Mouse (Mus musculus): ENCODE data around the gene Clint1.
"Not testable (repeated sequence)": the region's sequence is repeated elsewhere in the genome, so short reads cannot be mapped to it uniquely, and the experiment has no call there.

Gene Clint1

DNA sequence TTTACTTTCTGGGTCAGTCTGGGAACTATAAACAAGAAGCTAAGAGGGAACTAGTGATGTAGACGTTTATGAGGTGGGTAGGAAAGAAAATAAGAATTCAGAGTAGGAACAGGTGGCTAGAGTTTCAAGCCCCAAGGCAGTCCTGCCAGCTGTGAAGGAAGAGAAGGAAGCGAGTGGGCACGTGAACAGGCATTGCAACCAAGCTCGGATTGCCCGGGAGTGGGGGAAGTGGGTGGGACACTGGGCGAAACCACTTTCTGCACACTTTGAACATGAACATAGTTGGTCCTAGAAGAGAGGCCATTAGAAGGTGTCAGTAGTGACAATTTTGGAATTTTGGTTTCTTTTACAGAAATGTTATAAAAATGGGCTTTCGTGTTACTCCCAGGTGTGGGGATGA is 4.3 kb upstream of the Clint1 start:
- no peak for DNase-seq (ENCODE audit: low read depth, low spot score)

DNA sequence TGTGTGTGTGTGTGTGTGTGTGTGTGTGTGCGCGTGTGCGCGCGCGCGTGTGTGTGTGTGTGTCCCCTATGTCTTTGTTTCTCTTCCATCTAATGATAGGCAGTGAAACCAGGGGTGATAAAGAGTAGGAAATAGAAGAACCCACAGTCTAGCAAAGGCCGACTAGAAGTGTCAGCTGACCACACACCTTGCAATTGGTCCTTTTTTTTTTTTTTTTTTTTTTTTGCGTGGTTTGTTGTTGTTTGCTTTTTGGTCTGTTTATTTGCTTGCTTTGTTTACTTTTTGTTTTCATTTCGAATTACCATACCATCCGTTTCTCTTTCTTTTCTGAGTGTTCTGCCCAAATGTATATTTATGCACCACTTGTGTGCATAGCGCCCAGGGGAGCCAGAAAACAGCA is 3.6 kb upstream of the Clint1 start:
- DNase-seq (ENCODE audit: low read depth, low spot score) = no peak

DNA sequence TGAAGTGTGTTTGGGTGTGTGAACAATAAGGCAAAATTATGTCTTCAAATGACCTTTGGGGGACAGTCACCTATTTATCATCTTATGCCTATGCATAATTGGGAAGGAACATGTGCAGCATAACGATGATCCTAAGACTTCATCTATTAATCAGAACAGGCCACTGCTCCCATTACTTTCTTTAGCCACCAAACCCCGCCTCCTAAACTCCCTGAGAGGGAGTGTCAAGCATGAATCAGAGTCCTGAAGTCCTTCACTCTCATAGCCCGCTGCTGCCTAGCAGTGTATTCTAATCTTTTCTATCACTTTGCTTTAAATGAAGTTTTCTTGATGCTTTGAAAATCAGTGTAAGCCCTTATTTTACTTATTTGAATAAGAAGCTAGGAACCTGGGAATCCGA is 2.6 kb upstream of the Clint1 start:
- no peak for DNase-seq (ENCODE audit: low read depth, low spot score)

DNA sequence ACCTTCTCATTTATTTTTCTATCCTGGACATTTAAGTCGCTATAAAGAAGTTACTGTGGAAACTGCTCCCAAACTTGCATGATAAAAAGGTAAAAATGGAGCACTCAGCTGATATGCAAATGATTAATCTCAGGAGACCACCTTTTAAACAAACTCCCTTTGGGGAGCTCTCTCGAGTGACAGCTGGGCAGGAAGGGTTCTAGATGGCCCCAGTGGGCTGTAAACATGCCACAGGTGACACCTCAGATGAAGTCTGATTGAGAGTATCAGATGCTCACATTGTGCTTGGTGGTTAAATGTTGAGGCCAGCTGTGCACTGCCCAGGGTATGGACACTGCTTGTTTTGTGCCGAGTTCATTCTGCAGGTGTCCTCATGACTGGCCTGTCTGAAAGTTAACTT is 2.0 kb upstream of the Clint1 start:
- DNase-seq (ENCODE audit: low read depth, low spot score) = no peak

DNA sequence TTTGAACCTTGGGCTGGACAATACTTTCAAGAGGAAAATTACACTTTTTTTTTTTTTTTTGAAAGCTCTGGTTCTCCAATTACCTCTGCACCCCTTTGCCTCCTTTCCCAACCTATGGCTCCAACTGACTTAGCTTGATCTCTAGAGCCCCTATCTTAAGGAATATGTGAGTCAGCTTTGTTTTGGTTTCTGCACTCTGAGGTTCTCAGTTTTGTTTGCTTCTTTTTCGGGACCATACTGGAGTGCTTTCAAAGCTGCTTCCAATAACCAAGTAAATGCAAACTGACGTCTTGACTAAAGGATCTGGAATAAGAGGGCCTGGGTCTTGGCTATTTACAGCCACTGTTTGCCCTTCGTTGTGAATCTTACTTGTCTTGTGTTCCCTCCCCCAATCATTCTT is 1.5 kb upstream of the Clint1 start:
- no peak for DNase-seq (ENCODE audit: low read depth, low spot score)

DNA sequence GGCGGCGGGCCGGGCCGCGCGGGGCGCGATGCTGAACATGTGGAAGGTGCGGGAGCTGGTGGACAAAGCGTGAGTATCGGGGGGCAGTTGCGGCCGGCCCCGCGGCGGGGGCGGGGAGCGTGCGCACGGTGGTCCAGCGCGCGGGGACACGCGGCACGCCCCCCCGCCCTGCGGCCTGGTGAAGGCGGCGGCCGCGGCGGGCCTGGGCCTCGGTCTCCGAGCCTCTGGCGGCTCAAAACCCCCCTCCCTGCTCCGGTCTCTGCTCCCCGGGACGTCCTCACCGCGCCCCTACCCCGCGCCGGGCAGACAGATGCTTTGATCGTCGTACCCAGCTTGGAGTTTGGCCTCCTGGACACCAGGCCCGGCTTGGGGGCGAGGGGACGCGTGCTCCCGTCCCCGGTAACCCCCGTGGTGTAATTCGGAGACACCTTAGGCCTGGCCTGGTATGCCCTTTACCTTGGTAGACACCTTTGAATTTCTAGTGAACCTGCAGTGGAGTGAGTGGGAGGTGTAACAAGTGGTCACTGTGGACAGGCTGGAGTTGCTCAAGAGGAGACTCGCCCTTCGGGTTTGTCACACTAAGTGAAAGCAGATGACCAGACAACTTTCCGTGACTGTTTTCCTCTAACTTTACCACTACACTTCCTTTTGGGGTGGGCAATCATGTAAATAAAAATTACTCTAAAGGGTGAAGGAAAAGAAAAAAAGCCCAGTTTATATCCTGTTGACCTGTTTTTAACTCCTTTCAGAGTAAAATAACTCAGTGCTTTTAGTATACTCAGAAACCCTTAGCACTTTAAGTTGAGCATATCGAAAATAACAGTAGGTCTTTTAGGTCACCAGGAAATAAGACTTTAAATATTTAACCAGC is 508 bp downstream of the Clint1 start:
- no peak for DNase-seq (ENCODE audit: low read depth, low spot score)

DNA sequence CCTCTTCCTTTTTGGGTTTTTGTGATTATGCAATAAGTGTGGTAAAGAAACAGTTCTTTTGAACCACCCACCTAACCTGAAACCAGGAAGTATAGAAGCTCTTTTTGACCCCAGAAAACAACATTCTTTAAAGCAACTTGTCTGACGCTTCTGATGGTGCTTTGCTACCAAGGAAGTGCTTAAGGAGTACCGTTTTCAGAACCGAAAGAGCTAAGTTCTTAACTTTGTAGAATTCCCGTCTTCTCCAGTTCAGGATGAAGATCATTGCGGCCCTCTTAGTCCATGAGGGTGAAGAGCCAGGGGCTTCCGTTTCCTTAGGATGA is 1.1 kb downstream of the Clint1 start:
- no peak for DNase-seq (ENCODE audit: low read depth, low spot score)

DNA sequence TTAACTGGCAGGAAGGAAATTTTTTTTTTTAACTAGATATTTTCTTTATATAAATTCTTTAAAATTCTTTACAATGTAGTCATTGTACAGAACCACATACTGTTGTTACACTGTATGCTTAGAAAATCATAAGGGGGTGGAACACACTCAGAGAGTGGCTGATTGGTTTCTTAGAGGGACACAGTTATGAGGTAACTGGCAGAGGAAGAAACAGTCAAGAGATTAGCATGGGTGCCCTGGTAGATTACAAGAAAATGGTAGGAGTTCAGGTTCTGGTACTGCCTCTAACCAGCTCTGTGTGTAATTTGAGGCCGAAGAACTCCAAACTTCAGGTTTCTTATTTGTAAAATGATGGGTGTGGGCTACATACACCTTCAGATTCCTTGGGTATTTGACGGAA is 2.1 kb downstream of the Clint1 start:
- no peak for DNase-seq (ENCODE audit: low read depth, low spot score)

DNA sequence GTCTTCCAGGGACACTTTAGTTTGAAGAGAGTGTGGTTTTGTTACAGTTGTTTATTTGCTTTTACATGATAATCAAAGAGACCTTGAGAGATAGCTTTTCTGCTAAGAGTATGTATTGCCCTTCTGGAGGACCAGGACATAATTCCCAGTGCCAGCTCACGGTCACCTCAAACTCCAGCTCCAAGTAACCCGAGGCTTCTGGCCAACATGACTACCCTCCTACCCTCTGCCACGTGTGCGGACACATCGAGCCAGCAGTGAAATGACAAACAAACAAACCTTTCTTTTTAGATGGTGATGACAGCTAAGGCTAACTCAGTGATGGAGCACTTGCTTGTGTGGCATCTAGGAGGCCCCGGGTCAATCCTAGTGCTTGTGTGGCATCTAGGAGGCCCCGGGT is 2.5 kb downstream of the Clint1 start:
- no peak for DNase-seq (ENCODE audit: low read depth, low spot score)

DNA sequence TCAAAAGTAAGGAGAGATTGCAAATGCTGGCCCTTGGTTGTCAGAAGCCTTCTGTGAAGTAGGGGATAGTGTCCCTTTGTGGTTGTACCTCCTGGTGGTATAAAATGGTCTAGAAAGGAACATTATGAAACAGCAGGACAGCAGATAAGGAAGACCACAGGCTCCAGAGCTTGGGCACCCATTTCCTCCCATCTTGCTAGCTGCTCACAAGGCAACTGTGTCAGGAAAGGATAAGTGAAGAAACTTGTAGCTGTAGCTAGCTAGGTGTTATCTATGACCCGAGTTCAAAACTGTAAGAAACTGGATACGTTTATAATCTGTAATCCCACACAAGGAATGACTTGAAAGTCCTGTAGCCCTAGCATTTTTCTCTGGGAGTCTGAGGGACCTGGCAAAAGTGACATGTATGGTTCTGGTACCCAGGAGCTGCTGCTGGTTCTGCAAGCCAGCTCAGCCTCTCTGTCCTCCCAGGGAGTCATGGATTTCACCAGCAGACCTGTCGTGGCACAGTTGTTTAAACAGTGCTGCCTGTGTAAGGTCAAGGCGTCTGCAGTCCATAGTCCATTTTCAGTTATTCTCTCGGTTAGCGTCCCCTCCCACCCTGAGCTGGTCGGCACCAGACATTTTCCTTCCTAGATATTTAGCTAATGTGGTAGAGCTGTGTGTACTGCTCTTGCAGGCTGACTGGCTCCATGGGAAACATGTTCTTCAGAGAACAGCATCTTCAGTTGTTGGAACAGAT is 3.7 kb downstream of the Clint1 start:
- no peak for DNase-seq (ENCODE audit: low read depth, low spot score)

DNA sequence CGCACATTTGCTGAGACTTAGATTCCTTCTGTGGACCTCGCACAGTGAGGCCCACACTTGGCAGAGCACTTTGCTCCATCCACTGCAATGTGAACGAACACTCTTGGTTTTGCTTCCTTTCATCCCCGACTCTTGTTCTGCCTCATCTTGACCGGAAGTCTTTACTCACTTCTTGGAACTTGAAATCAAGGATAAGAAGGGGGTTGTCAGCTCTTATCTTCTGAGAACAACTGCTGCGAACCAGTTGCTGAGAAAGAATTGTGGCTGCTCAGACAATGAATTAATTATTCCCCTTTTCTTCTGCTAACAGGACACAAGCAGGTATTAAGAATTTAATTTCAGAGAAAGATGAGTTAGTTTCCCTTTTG is 4.3 kb downstream of the Clint1 start:
- DNase-seq (ENCODE audit: low read depth, low spot score) = no peak

DNA sequence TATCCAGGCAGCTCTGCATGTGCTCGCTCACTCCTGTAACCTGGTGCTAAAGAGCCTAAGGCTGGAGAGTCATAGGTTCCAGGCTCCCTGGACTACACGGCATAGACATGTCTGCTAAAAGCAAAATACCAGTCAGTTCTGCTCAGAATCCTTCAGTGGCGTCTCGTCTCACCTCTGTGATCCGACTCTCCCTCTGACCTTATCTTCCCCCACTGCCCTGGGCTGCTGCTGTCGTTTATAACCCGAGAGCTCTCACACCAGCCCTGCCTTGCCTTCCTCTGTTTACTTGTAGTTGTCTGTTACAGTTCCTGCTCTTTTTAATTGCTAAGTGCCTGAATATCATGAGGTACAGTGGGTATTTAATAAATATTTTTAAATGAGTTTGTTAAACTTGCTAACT is 9.5 kb downstream of the Clint1 start:
- no peak for DNase-seq (ENCODE audit: low read depth, low spot score)

DNA sequence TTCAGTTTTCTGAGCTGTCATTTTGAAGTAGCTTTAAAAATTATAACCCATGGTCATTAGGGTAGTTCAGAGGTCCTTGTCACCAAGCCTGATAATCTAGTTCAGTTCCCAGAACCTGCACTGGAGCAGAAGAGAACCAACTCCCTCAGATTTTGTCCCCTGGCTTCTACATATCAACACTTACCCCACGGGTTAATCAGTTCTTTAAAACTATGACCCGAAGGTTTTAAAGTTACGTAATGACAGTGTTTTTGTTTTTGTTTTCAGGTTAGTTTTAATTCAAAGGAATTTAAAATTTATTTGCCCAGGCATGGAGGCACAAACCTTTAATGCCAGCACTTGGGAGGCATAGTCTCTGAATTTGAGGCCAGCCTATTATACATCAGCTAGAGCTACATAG is 12.6 kb downstream of the Clint1 start:
- DNase-seq (ENCODE audit: low read depth, low spot score) = no peak

DNA sequence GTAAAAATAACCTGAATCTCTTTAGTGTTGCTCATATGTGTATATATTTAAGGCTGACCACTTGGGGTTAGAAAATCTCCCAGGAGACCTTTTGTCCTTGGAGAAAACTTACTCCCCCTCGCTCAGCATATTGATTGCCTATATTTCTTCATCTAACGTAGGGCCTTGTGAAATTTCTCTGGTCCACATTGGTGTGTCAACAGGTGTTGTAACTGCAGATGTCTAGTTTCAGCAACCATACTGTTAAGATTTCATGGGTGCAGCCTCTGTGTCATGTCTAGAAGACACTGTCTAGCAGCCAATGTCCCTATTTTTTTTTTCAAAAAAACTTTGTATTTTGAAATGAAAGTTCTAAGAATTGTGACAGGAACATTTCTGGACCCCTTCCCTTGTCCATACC is 14.0 kb downstream of the Clint1 start:
- no peak for DNase-seq (ENCODE audit: low read depth, low spot score)

DNA sequence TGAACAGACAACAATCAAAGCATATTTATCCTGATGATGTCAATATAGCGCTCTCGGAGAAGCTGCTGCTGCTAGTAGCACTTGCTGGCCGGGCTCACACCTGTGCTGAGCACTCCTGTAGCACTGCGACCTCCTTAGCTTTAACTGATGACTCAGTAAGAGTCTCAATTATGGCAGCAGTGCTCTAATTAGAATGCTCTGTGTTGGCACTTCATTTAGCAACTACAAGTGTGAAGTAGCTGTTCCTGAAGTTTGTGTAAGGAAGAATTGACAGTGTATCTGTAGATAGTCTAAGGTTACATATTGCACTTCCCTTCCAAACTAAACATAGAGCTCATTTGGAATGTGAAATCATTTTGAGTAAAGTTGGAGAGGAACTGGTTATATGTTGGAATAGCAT is 14.7 kb downstream of the Clint1 start:
- DNase-seq (ENCODE audit: low read depth, low spot score) = peak; percentile 54

DNA sequence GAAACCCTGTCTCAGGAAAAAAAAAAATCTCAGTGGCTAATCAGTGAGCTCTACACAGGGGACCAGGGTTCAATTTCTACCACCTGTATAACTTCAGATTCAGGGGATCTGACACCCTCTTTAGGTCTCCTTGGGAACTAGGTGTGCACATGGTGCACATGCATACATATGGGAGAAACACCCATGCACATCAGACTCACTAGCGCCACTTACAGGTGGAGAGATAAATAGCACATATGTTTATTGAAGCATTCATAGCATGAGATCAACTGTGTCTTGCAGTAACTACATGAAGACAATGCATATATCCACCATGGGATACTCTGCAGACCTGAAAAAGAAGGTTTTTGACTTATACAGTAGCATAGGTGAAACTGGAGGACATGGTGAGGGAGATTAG is 21.8 kb downstream of the Clint1 start:
- no peak for DNase-seq (ENCODE audit: low read depth, low spot score)

DNA sequence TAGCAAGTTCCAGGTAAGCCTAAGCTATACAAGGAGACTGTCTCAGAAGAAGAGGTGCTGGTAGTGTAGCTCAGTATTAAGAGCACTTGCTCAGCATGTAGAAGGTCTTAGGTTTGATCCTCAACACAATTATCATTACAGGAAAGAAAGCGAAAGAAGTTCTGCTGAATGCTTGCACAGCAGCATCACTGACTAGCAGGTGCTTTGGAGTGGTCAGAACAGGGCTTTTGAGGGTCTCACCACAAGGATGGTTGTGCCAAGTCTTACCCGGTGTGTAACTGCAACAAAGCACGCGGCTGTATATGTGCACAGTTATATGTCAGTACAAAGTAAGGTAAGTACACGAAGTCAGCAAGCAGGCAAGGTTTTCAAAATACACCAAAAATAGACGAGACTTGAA is 22.4 kb downstream of the Clint1 start:
- DNase-seq (ENCODE audit: low read depth, low spot score) = no peak

DNA sequence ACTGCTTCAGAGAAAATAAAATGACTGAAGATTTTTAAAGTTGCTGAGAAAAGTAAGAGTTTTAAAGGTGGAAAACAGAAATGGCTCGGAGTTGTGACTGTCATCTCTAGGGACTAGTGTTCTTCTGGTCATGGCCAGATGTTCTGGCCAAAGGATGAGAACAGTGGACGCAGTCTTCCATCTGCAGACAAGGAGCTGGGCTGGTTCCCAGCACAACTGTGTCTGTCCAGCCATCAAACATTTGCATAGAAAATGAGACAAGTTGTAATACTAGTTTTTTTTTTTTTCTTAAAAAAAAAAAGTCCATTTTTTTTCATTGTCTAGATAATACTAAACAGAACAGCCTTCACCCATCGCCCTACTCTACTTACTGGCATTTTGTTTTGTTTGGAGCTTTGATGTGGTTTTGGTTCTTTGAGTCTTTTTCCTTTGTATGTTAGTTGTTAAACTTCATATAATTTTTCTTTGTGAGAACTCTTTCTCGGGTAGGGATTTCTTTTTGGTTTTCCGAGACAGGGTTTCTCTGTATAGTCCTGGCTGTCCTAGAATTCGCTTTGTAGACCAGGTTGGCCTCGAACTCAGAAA is 23.6 kb downstream of the Clint1 start:
- no peak for DNase-seq (ENCODE audit: low read depth, low spot score)

DNA sequence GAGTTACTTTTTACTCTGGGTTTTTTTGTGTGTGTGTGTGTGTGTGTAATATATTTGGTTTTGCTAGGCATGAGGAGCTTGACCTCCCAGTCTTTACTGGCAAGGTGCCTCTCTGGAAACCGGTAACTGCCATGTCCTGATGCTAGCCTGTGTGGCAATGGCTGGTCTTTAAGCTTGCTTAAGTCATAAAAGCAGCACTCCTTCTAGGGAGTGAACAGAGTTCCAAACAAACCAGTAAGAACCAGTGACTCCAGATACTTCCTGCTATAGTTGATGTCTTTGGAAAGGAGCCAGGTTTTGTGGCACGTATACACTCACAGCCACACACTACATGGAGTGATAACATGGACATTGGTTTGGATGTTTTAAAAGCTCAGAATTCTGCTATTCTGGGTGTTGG is 24.2 kb downstream of the Clint1 start:
- no peak for DNase-seq (ENCODE audit: low read depth, low spot score)

DNA sequence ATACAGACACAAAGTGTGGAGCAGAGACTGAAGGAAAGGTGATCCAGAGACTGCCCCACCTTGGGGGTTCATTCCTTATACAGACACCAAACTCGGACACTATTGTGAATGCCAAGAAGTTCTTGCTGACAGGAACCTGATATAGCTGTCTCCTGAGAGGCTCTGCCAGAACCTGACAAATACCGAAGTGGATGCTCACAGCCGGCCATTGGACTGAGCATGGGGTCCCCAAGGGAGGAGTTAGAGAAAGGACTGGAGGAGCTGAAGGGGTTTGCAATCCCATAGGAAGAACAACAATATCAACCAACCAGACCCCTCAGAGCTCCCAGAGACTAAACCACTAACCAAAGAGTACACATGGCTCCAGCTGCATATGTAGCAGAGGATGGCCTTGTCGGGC is 27.5 kb downstream of the Clint1 start:
- DNase-seq (ENCODE audit: low read depth, low spot score) = not testable (repeated sequence)

DNA sequence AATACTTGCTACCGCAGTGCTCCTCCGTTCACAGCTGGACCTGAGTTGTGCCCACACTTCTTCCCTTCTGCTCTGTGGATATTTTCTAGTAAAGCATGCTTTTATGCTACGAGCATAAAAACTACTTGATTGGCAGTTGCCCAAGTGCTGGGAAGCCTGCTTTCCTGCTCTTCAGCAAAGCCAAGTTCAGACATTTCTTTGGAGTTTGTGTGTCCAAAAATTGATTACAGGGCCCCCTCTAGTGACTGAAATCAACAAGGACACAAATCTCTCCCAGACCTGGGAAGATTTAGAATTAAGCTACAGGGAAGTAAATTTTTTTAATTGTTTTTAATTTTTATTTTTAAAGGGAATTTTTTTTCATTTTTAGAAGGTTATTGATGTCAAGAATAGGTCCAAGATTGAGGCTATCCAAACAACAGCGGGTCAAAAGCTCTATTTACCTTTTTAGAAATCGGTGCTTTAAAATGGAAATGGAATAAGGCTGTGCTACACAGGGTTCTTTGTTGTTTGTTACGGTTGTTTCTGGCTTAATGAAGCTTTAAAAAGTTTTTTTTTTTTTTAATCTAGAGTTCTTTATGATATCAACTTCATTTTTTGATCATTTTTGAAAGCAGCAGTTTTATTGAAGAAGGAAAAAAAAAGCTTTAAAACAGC is 29.3 kb downstream of the Clint1 start:
- no peak for DNase-seq (ENCODE audit: low read depth, low spot score)

DNA sequence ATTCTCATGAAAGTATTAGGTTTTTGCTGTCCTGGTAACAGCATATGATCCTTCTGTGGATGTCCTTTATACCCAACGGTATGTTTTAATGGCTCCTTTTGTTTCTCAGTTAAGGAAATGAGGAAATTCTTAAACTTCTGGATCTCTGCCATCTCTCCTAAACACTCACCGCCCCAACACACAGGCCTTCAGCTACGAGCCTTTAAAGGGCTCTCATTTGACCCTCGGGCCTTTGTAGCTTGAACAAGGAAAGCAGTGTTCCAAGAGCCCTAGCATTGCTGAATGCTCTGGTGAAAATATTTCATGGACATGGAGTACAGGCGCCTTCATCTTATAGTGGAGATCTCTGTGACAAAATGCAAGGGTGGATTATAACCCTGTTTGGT is 29.8 kb downstream of the Clint1 start:
- DNase-seq (ENCODE audit: low read depth, low spot score) = no peak
